Mouse (Mus musculus): ENCODE data around the gene Slc34a1. TPM values are rescaled to one million over a fixed set of nuclear protein-coding genes. Genes with fewer than 3 reads are reported as not detected.

The Slc34a1 gene
- polyA plus RNA-seq, 1 experiment from 2014 or later: 0.22 TPM

- H3K4me2 ChIP-seq (replicated peaks): no peak overlapping the region; the same call in 1 of the 2 replicates
- peak; percentile 43 for ATAC-seq (ENCODE audit: low FRiP score, low read depth)
- 70% methylated on average over 13 of the region's 13 CpGs for WGBS
Observed at GRCm38 (mm10) chr13:55405783-55406390, 7.9 kb downstream of the Slc34a1 start.

GRCm38 (mm10) chr13:55407341-55407740, 9.4 kb downstream of the Slc34a1 start:
- Histone ChIP-seq H3K4me1 (peaks cover 10% of the 10 kb centered on the region; the same call in 1 of the 2 replicates), H3K27me3 (replicated peaks) (0 out of 2 replicates have a peak, but pooled peaks cover 4% of the 10 kb centered on the region), H3K9ac (no peak overlapping the region), H3K27ac (no peak overlapping the region), H3K36me3 (no peaks in the 10 kb centered on the region), H3K4me3 (no peak overlapping the region), H3K9me3 (no peaks in the 10 kb centered on the region), H3K4me2 (replicated peaks) (no peak overlapping the region)
- ATAC-seq (ENCODE audit: low FRiP score, low read depth): no peak
- 84% methylated on average over 4 of the region's 4 CpGs for WGBS

More at GRCm38 (mm10) chr13:55405783-55406390, 7.9 kb downstream of the Slc34a1 start:
- no peak overlapping the region for H3K4me3 ChIP-seq
- no peak overlapping the region for H3K27ac ChIP-seq
- 0 out of 2 replicates have a peak, but pooled peaks cover 4% of the 10 kb centered on the region for H3K27me3 ChIP-seq (replicated peaks)
- no peaks in the 10 kb centered on the region for H3K9me3 ChIP-seq
- H3K4me1 ChIP-seq: peaks cover 10% of the 10 kb centered on the region; the same call in 1 of the 2 replicates
- no peak overlapping the region; the same call in 1 of the 2 replicates for H3K9ac ChIP-seq
- H3K36me3 ChIP-seq: no peaks in the 10 kb centered on the region

GRCm38 (mm10) chr13:55408546-55409120, 10.6 kb downstream of the Slc34a1 start:
- peaks cover 4% of the 10 kb centered on the region; the same call in 1 of the 2 replicates for H3K27me3 ChIP-seq (replicated peaks)
- no peak overlapping the region for H3K27ac ChIP-seq
- H3K9me3 ChIP-seq: no peaks in the 10 kb centered on the region
- no peak overlapping the region for H3K9ac ChIP-seq
- H3K4me1 ChIP-seq: peaks cover 10% of the 10 kb centered on the region; the same call in 1 of the 2 replicates
- no peak overlapping the region for H3K4me2 ChIP-seq (replicated peaks)
- 86% methylated on average over 19 of the region's 19 CpGs for WGBS
- no peak for ATAC-seq (ENCODE audit: low FRiP score, low read depth)
- H3K36me3 ChIP-seq: no peaks in the 10 kb centered on the region
- no peak overlapping the region for H3K4me3 ChIP-seq

- no peaks in the 10 kb centered on the region for H3K9me3 ChIP-seq
- H3K4me1 ChIP-seq: peaks cover 7% of the 10 kb centered on the region; the same call in 1 of the 2 replicates
- no peak overlapping the region for H3K4me3 ChIP-seq
- H3K27ac ChIP-seq: no peak overlapping the region
- no peak for ATAC-seq (ENCODE audit: low FRiP score, low read depth)
- no peaks in the 10 kb centered on the region for H3K36me3 ChIP-seq
- WGBS: 81% methylated on average over 7 of the region's 7 CpGs
- peaks cover 18% of the 10 kb centered on the region for H3K27me3 ChIP-seq (replicated peaks)
- H3K9ac ChIP-seq: no peak overlapping the region
- H3K4me2 ChIP-seq (replicated peaks): no peak overlapping the region
Observed at GRCm38 (mm10) chr13:55411826-55412225, 13.8 kb downstream of the Slc34a1 start.

- H3K4me3 ChIP-seq: no peak overlapping the region
- H3K27me3 ChIP-seq (replicated peaks): peaks cover 20% of the 10 kb centered on the region
- 84% methylated on average over 13 of the region's 13 CpGs for WGBS
- H3K9me3 ChIP-seq: no peaks in the 10 kb centered on the region
- no peaks in the 10 kb centered on the region for H3K36me3 ChIP-seq
- peaks cover 7% of the 10 kb centered on the region; the same call in 1 of the 2 replicates for H3K4me1 ChIP-seq
- no peak overlapping the region for H3K4me2 ChIP-seq (replicated peaks)
- H3K27ac ChIP-seq: no peak overlapping the region
- no peak overlapping the region for H3K9ac ChIP-seq
- no peak for ATAC-seq (ENCODE audit: low FRiP score, low read depth)
Observed at GRCm38 (mm10) chr13:55412643-55413307, 14.8 kb downstream of the Slc34a1 start.

GRCm38 (mm10) chr13:55413333-55413732, 15.3 kb downstream of the Slc34a1 start:
- H3K27ac ChIP-seq: no peak overlapping the region
- 85% methylated on average over 12 of the region's 12 CpGs for WGBS
- no peaks in the 10 kb centered on the region for H3K36me3 ChIP-seq
- no peak for ATAC-seq (ENCODE audit: low FRiP score, low read depth)
- H3K4me3 ChIP-seq: no peak overlapping the region
- H3K9ac ChIP-seq: no peak overlapping the region
- no peak overlapping the region for H3K4me2 ChIP-seq (replicated peaks)
- H3K9me3 ChIP-seq: no peaks in the 10 kb centered on the region
- peaks cover 25% of the 10 kb centered on the region for H3K27me3 ChIP-seq (replicated peaks)
- peaks cover 7% of the 10 kb centered on the region; the same call in 1 of the 2 replicates for H3K4me1 ChIP-seq

GRCm38 (mm10) chr13:55414743-55415380, 16.9 kb downstream of the Slc34a1 start, which contains the start of gene Pfn3:
Gene Pfn3 (minus strand): TSS chr13:55415232.
- no peaks in the 10 kb centered on the region for H3K36me3 ChIP-seq
- peak within 1 kb of the TSS; percentile 72 for H3K4me2 ChIP-seq (replicated peaks)
- peak; percentile 46; the same call in 1 of the 2 replicates for ATAC-seq (ENCODE audit: low FRiP score, low read depth)
- peak within 1 kb of the TSS; percentile 34 for H3K4me3 ChIP-seq
- no peaks in the 10 kb centered on the region for H3K9me3 ChIP-seq
- H3K4me1 ChIP-seq: peaks cover 7% of the 10 kb centered on the region; the same call in 1 of the 2 replicates
- peak within 1 kb of the TSS; percentile 52 for H3K9ac ChIP-seq
- H3K27me3 ChIP-seq (replicated peaks): peaks cover 35% of the 10 kb centered on the region
- WGBS: 7% methylated on average over 41 of the region's 41 CpGs
- H3K27ac ChIP-seq: no peak within 1 kb of the TSS

- Histone ChIP-seq H3K9me3 (no peaks in the 10 kb centered on the region), H3K9ac (no peak overlapping the region), H3K4me3 (no peak overlapping the region), H3K27me3 (replicated peaks) (peaks cover 64% of the 10 kb centered on the region), H3K4me2 (replicated peaks) (peak overlapping the region; percentile 30), H3K4me1 (peaks cover 23% of the 10 kb centered on the region; the same call in 1 of the 2 replicates), H3K27ac (no peak overlapping the region), H3K36me3 (no peaks in the 10 kb centered on the region)
- ATAC-seq (ENCODE audit: low FRiP score, low read depth): peak; percentile 54; the same call in 1 of the 2 replicates
- 12% methylated on average over 12 of the region's 12 CpGs for WGBS
Observed at GRCm38 (mm10) chr13:55418004-55418403, 20.0 kb downstream of the Slc34a1 start.

- no peak for ATAC-seq (ENCODE audit: low FRiP score, low read depth)
- H3K27ac ChIP-seq: no peak overlapping the region
- 83% methylated on average over 5 of the region's 5 CpGs for WGBS
- no peak overlapping the region for H3K4me2 ChIP-seq (replicated peaks)
- H3K27me3 ChIP-seq (replicated peaks): peaks cover 60% of the 10 kb centered on the region
- H3K9me3 ChIP-seq: no peaks in the 10 kb centered on the region
- peaks cover 23% of the 10 kb centered on the region; the same call in 1 of the 2 replicates for H3K4me1 ChIP-seq
- no peaks in the 10 kb centered on the region for H3K36me3 ChIP-seq
- H3K4me3 ChIP-seq: no peak overlapping the region
- no peak overlapping the region for H3K9ac ChIP-seq
Observed at GRCm38 (mm10) chr13:55419142-55419541, 21.2 kb downstream of the Slc34a1 start.

GRCm38 (mm10) chr13:55420018-55420932, 22.3 kb downstream of the Slc34a1 start:
- Histone ChIP-seq H3K9ac (no peak overlapping the region), H3K9me3 (no peaks in the 10 kb centered on the region), H3K36me3 (no peaks in the 10 kb centered on the region), H3K4me1 (peaks cover 16% of the 10 kb centered on the region; the same call in 1 of the 2 replicates), H3K4me2 (replicated peaks) (peak overlapping the region; percentile 48; the same call in 1 of the 2 replicates), H3K4me3 (no peak overlapping the region), H3K27ac (no peak overlapping the region), H3K27me3 (replicated peaks) (peaks cover 50% of the 10 kb centered on the region)
- WGBS: 30% methylated on average over 51 of the region's 51 CpGs
- 0 out of 2 replicates have a peak, but pooled peaks have one; percentile 27 for ATAC-seq (ENCODE audit: low FRiP score, low read depth)
